Mouse (Mus musculus) forebrain, embryonic 16.5 days (tissue): ENCODE measurements around the gene Ninj2. TPM values are rescaled to one million over a fixed set of nuclear protein-coding genes. Genes with fewer than 3 reads are reported as not detected.
A peak's percentile ranks its signal among the peaks of the same experiment; 100 is the strongest.

Source experiments
- ATAC-seq: fragments of 200-750 bp; cut with Nextera tagmentation; 2 replicates; pipeline ENCODE4 v1.8.0; 2017; ENCODE audit warnings: mild to moderate bottlenecking, moderate library complexity
- H3K27ac ChIP-seq: fragments of 300-500 bp; sonication (generic); 2 replicates; pipeline ENCODE4 v1.5.1; 2014; ENCODE audit warnings: low read length, control low read depth
- H3K27me3 ChIP-seq: fragments of 300-500 bp; sonication (generic); replicated peaks from 2 replicates; pipeline ENCODE4 v1.6.1; 2014; ENCODE audit warnings: low read length; ENCODE audit not compliant: control insufficient read depth, insufficient read depth
- H3K36me3 ChIP-seq: fragments of 300-500 bp; sonication (generic); 2 replicates; pipeline ENCODE4 v1.6.1; 2014; ENCODE audit not compliant: control insufficient read depth, insufficient read depth
- H3K4me1 ChIP-seq: fragments of 300-500 bp; sonication (generic); replicated peaks from 2 replicates; pipeline ENCODE4 v1.6.1; 2014; ENCODE audit warnings: low read length; ENCODE audit not compliant: control insufficient read depth, insufficient read depth
- H3K4me2 ChIP-seq: fragments of 300-500 bp; sonication (generic); 2 replicates; pipeline ENCODE4 v1.6.1; 2014; ENCODE audit warnings: mild to moderate bottlenecking, low read length, control low read depth
- H3K4me3 ChIP-seq: fragments of 300-500 bp; sonication (generic); replicated peaks from 2 replicates; pipeline ENCODE4 v1.5.1; 2014; ENCODE audit warnings: mild to moderate bottlenecking, low read length, control low read depth
- H3K9ac ChIP-seq: fragments of 300-500 bp; sonication (generic); replicated peaks from 2 replicates; pipeline ENCODE4 v1.6.1; 2014; ENCODE audit warnings: low read depth, low read length, control low read depth
- H3K9me3 ChIP-seq: fragments of 300-500 bp; sonication (generic); 2 replicates; pipeline ENCODE4 v1.6.1; 2016; ENCODE audit warnings: low read length; ENCODE audit not compliant: control insufficient read depth
- WGBS: fragments of 180-500 bp; shearing (Covaris S2); extraction: QIAGEN DNeasy Blood & Tissue Kit; methylation state at CpG from one replicate; pipeline ENCODE4 v1.1.7; 2014; 5-methylcytosine and 5-hydroxymethylcytosine counted together
- polyA plus RNA-seq: library from polyadenylated mRNA; unstranded; fragments of >200 nt; fragmentation: Nextera tagmentation; extraction: Ambion mirVana; gene quantifications from 2 replicates; pipeline ENCODE4 v1.2.1, GENCODE M21; 2015

The Ninj2 gene
- polyA plus RNA-seq, 1 experiment from 2014 or later, result not detected

GRCm38 (mm10) chr6:120187587-120188176 lies 94.5 kb downstream of the Ninj2 start:
- Histone ChIP-seq H3K27me3 (no peaks in the 10 kb centered on the region), H3K36me3 (no peaks in the 10 kb centered on the region), H3K9ac (no peak overlapping the region), H3K4me2 (peak overlapping the region; percentile 28), H3K4me3 (no peak overlapping the region), H3K9me3 (no peaks in the 10 kb centered on the region), H3K27ac (no peak overlapping the region), H3K4me1 (peaks cover 10% of the 10 kb centered on the region)
- ATAC-seq, result no peak
- WGBS, result 21% methylated on average over 18 of the region's 18 CpGs

DNA sequence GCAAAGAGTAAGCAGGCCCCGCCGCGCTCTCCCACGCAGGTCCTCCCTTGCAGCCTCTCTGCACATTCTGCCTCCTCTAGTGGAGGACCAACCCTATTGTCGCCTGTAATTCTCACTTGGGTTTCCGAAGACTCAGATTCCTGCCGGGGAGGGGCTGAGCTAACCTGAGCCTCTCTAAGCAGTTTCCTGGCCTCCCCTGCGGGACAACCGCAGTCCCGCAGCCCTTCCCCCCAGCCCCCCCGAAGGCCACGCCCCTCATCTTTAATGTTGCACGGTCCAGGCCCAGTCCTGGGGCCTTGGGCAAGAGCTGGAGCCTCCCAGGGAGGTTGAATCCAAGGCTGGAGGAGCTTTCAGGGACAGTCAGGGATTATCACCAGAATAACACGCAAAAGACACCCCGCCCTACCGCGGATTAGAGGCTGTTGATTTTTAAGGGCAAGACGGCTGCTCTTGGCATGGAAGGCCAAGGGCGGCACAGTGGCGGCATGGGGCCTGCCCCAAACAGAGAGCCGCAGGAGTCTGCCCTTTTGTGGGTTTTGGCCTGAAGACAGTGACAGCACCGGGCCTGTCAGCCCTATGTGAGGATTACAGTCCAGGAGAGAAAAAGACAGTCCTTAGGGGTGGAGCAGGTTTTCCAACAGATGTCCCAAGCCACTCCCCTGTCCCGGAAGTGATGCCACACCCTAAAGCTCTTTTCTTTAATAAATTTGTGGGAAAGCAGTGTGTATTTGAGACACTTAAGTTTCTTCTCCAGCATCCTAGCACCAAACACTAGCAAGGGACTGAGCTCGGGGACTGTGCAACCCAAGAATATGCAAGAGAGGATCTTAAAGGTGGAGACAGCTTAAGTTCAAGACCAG lies 95.5 kb downstream of the Ninj2 start:
- peak overlapping the region; percentile 25 for H3K4me2 ChIP-seq
- H3K4me3 ChIP-seq, result no peak overlapping the region
- H3K9ac ChIP-seq, result no peak overlapping the region
- H3K4me1 ChIP-seq, result peaks cover 10% of the 10 kb centered on the region
- no peaks in the 10 kb centered on the region for H3K9me3 ChIP-seq
- ATAC-seq, result peak; percentile 34
- H3K27me3 ChIP-seq, result no peaks in the 10 kb centered on the region
- no peaks in the 10 kb centered on the region for H3K36me3 ChIP-seq
- 21% methylated on average over 24 of the region's 24 CpGs for WGBS
- H3K27ac ChIP-seq, result no peak overlapping the region

DNA sequence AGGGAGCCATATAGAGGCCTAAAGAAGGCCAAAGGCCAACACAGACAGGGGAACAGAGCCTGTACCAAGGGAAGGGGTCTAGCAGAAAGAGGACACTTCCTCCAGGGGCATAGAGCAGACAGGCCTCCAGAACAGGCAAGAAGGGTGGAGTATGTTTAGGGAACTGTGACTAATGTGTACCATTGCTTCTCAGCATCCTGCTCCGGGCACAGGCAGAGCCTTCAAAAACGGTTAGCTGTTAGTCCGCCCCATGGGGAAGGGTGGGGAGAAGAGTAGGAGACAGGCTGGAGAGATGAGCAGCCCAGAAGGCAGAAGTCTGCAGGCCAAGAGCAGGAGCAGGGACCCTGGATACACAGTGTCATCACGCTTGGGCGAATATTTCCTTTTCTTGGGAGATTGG lies 96.1 kb downstream of the Ninj2 start:
- WGBS, result 95% methylated on average over 5 of the region's 5 CpGs
- Histone ChIP-seq H3K4me1 (peaks cover 10% of the 10 kb centered on the region), H3K4me3 (no peak overlapping the region), H3K27ac (no peak overlapping the region), H3K27me3 (no peaks in the 10 kb centered on the region), H3K4me2 (no peak overlapping the region), H3K9ac (no peak overlapping the region), H3K9me3 (no peaks in the 10 kb centered on the region), H3K36me3 (no peaks in the 10 kb centered on the region)
- ATAC-seq, result no peak

DNA sequence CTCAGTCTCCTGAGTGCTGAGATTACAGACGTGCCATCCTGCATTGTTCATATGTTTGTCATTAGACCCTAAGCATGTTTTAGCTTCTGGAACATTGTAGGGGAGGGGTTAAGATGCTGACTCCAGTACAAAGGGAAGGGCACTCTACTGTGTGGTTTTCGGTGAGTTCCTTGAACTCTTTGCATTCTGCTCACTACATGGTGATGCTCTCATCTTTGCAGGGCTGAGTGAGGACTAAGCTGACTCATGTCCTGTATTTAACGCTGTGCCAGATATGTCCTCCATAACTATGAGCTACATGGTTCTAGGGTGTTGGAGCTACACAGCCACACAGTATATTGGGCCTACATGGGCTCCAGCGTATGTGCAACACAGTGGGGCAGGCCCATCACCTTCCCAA lies 97.2 kb downstream of the Ninj2 start:
- H3K9me3 ChIP-seq, result no peaks in the 10 kb centered on the region
- 93% methylated on average over 4 of the region's 4 CpGs for WGBS

DNA sequence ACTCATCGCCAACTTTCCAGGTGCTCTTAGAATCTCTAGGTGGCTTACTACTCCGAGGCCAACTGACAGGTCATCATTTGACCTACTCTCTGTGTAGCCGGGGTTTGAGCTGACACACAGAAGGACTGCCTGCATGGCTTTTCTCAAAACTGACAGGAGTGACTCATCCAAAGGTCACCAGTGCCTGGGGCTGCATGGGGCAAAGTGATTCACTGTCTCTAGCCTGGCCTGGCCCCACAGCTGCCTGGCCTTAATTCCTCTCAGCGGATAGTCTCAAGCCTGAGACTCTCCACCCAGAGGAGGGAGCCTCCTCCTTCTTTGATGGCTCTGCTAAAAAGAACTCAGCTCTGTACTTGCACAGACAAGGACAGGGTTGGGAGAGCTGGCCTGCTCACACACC lies 97.8 kb downstream of the Ninj2 start:
- ATAC-seq, result no peak
- H3K4me2 ChIP-seq, result no peak overlapping the region
- H3K9ac ChIP-seq, result no peak overlapping the region
- H3K4me3 ChIP-seq, result no peak overlapping the region
- no peaks in the 10 kb centered on the region for H3K36me3 ChIP-seq
- H3K27ac ChIP-seq, result no peak overlapping the region
- H3K4me1 ChIP-seq, result peaks cover 10% of the 10 kb centered on the region
- WGBS, result 87% methylated on average over 4 of the region's 4 CpGs
- no peaks in the 10 kb centered on the region for H3K9me3 ChIP-seq
- H3K27me3 ChIP-seq, result no peaks in the 10 kb centered on the region

More for the DNA sequence above, 97.2 kb downstream of the Ninj2 start:
- no peak overlapping the region for H3K27ac ChIP-seq
- no peak overlapping the region for H3K4me2 ChIP-seq
- H3K9ac ChIP-seq, result no peak overlapping the region
- peaks cover 10% of the 10 kb centered on the region for H3K4me1 ChIP-seq
- ATAC-seq, result no peak
- no peak overlapping the region for H3K4me3 ChIP-seq
- no peaks in the 10 kb centered on the region for H3K27me3 ChIP-seq
- no peaks in the 10 kb centered on the region for H3K36me3 ChIP-seq

- Histone ChIP-seq H3K27me3 (no peaks in the 10 kb centered on the region), H3K4me3 (no peak overlapping the region), H3K4me1 (peaks cover 10% of the 10 kb centered on the region), H3K9ac (no peak overlapping the region), H3K9me3 (no peaks in the 10 kb centered on the region), H3K27ac (no peak overlapping the region), H3K36me3 (no peaks in the 10 kb centered on the region), H3K4me2 (peak overlapping the region; percentile 1; the same call in 1 of the 2 replicates)
- 57% methylated on average over 7 of the region's 7 CpGs for WGBS
- ATAC-seq, result no peak
Observed at GRCm38 (mm10) chr6:120191396-120192170, 98.4 kb downstream of the Ninj2 start.

GRCm38 (mm10) chr6:120192211-120192870 lies 99.2 kb downstream of the Ninj2 start:
- peaks cover 10% of the 10 kb centered on the region for H3K4me1 ChIP-seq
- H3K27ac ChIP-seq, result no peak overlapping the region
- peak overlapping the region; percentile 1; the same call in 1 of the 2 replicates for H3K4me2 ChIP-seq
- no peaks in the 10 kb centered on the region for H3K9me3 ChIP-seq
- H3K9ac ChIP-seq, result no peak overlapping the region
- WGBS, result 8% methylated on average over 14 of the region's 15 CpGs
- ATAC-seq, result no peak
- no peaks in the 10 kb centered on the region for H3K27me3 ChIP-seq
- H3K36me3 ChIP-seq, result no peaks in the 10 kb centered on the region
- no peak overlapping the region for H3K4me3 ChIP-seq

DNA sequence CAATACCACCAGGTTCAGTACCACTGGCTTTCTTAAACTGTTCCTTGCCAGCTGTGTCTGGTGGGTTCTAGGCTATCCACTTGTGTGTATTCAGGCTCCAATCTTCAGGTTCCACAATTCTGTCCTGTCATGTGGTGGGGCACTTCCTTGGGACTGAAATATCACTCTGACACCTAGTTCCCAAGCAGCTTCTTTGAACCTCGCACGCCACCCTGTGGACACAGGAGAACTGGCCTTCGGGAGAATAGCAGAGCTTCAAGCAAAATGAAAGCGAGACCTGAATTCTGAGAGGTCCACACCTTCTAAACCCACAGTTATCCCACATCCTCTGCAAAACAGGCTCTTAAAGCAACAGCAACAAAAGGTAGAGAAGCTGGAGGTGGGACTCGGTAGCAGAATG lies 100.0 kb downstream of the Ninj2 start:
- no peaks in the 10 kb centered on the region for H3K9me3 ChIP-seq
- peak; percentile 8; the same call in 1 of the 2 replicates for ATAC-seq
- no peak overlapping the region for H3K9ac ChIP-seq
- no peak overlapping the region for H3K27ac ChIP-seq
- H3K4me1 ChIP-seq, result peaks cover 8% of the 10 kb centered on the region
- H3K36me3 ChIP-seq, result no peaks in the 10 kb centered on the region
- H3K27me3 ChIP-seq, result no peaks in the 10 kb centered on the region
- no peak overlapping the region for H3K4me2 ChIP-seq
- no peak overlapping the region for H3K4me3 ChIP-seq
- WGBS, result 14% methylated on average over 5 of the region's 5 CpGs

GRCm38 (mm10) chr6:120193793-120194192 lies 100.6 kb downstream of the Ninj2 start:
- Histone ChIP-seq H3K36me3 (no peaks in the 10 kb centered on the region), H3K4me2 (no peak overlapping the region), H3K4me1 (0 out of 2 replicates have a peak, but pooled peaks cover 3% of the 10 kb centered on the region), H3K27ac (no peak overlapping the region), H3K27me3 (no peaks in the 10 kb centered on the region), H3K4me3 (no peak overlapping the region), H3K9ac (no peak overlapping the region), H3K9me3 (no peaks in the 10 kb centered on the region)
- no peak for ATAC-seq
- 62% methylated on average over 1 of the region's 1 CpGs for WGBS
